Mouse (Mus musculus): ENCODE results near the gene Synpo2l.

DNA sequence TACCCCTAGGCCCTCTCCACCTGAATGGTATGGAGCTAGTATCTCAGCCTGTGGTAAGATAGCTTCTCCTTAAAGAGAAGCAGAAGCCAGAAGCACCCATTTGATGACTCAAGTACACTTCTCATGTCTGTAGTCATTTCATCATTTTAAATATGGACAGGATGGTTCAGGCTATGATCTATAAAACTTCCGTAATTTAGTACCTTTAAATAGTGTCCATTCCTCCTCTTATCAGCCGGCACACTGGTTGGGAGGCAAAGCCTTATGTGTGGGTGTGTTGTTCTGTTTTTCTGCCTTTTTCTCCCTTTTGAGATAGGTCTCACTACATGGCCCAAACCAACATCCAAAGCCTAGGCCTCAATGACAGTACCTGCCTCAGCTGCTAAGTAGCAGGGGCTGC is 30.4 kb upstream of the Synpo2l start:
- TF ChIP-seq CTCF (IDR thresholded peaks at IDR 0.05; ENCODE audit: borderline replicate concordance, extremely low read depth, insufficient read depth, insufficient read length) (no peak), POLR2A (IDR thresholded peaks at IDR 0.05; ENCODE audit: borderline replicate concordance, extremely low read depth, insufficient read depth, insufficient read length, poor library complexity, severe bottlenecking) (no peak)

All from brain, embryonic 14.5 days (tissue).